Mouse (Mus musculus) right cerebral cortex, postnatal 10 days (tissue): ENCODE data around the gene Srrm2.
A peak's percentile ranks its signal among the peaks of the same experiment; 100 is the strongest.
"Not testable (repeated sequence)": the region's sequence is repeated elsewhere in the genome, so short reads cannot be mapped to it uniquely, and the experiment has no call there.

Source experiments
- DNase-seq, 2 experiments: peaks; one replicate each; pipeline ENCODE4 v3.0.0; 2021; ENCODE audit warnings: low spot score in 2 of 2

Srrm2 gene

GRCm38 (mm10) chr17:23762976-23763375 is 27.4 kb upstream of the Srrm2 start:
- no peak for DNase-seq

DNA sequence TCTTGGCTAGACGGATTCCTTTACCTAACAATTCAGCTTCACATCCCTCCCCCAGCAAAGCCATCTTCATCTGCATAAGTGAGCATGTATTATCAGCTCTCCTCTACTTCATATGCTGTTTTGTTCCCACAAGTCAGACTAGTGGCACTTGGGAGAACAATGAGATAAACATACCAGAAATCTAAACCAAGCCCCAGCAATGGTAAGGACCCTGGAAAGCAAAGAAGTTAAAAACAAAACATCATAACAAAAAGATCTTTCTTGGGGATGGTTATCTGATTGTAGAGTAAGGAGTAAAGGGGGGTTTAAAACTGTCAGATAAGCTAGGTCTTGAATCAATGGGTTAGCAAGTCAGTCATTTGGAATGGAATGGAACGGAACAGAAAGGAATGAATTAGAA is 19.8 kb upstream of the Srrm2 start:
- DNase-seq = no peak

- DNase-seq = no peak
These were observed 19.4 kb upstream of the Srrm2 start for GRCm38 (mm10) chr17:23770896-23771283.

- peak; percentile 99 for DNase-seq
These were observed 18.8 kb upstream of the Srrm2 start, which contains the start of gene Flywch1 for GRCm38 (mm10) chr17:23771284-23772218. TSS of gene Flywch1 (minus strand) at chr17:23771602.

GRCm38 (mm10) chr17:23772219-23772556 is 18.1 kb upstream of the Srrm2 start:
- DNase-seq = not testable (repeated sequence)

DNA sequence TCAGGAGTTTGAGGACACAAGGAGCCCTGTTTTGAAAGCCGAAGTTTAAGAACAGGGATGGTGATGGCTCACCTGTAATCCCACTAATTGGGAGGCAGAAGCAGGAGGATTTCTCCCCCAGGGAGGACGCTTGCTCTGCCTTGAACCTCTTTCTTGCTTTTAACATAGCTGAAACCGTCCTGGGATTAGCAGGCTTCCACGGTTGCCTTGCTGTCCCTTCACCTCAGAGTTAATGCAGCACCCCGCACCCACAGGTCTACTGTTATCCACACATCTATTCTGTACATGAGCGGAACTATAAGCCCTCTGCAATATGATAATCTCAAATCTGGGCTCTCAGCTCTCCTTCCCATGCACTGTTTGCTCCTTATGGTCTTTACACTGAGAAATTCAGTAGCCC is 16.7 kb upstream of the Srrm2 start:
- no peak for DNase-seq

DNA sequence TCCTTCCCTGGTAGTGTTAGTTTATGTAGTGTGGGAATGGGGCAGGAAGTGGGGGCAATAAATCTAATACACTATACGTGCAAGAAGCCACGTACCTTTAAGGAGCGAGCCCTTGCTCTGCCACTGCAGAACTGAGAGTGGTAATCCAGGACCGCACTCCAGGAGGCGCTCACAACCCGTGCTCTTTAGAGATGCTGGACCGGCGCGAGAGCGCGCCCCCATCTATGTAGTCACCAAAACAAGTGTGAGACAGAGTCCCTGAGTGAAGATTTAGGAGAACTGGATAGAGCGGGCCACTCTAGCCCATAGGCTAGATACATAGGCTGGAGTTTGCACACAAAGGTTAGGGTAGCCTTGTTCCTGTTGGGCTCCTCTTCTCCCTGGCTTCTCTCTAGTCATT is 16.2 kb upstream of the Srrm2 start:
- peak; percentile 81 to 86 for DNase-seq

DNA sequence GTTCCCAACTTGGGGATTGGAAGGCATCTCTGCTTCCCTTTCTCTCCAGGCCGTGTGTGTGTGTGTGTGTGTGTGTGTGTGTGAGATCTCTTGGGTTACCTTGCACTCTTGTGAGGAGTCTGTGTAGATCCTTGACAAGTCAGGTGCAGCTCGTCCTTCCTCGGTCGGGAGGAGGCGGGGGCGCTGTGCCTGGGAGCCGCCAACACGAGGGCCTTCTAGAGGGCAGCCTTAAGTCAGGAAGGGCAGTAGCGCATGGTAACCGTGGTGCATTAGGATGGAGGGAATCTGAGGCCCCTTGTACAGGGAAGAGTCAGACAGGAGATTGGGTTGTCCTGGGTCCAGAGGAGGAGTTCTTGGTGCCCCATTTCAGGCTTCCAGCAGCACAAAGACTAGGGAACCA is 14.1 kb upstream of the Srrm2 start:
- DNase-seq = no peak

DNA sequence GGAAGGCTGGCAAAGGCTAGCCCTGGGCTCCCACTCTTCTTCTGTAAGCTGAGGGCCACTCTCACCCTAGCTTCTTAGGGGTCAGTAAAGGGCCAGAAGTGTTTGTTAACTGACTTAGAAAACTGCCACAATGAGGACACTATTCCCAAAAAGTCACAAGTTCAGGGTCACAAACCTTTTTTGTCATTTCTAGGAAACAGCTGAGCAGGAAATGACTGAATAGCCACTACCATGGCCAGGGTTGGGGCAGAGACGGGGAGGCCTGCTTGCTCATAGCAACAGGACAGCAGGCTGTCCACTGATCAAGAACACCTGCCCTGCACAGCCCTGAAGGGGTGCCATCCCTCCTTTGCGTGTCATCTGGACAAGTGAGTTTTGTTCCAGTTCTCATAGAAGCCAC is 13.2 kb upstream of the Srrm2 start:
- DNase-seq = no peak

DNA sequence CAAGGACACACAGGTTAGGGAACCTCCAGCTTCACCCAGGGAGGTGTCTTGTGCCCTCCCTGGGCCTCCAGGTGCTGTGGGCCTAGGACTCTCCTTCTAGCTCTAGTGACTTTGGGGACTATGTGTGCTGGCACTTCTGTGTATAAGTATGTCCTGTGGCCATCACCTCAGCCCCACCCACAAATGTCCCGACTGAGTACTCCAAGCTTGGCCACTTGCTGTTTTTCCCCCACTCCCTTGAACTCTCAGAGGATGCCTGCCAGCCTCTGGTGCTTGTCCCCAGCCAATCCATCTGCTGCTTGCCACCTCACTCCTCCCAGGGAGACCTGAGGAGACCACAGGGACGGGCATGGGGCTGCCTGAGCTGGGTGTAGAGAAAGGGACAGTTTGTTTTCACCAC is 11.9 kb upstream of the Srrm2 start:
- no peak for DNase-seq

GRCm38 (mm10) chr17:23783352-23783751 is 7.0 kb upstream of the Srrm2 start:
- no peak for DNase-seq

GRCm38 (mm10) chr17:23785561-23786471 is 4.5 kb upstream of the Srrm2 start, which contains the start of gene Flywch2:
TSS of gene Flywch2 (minus strand) at chr17:23786081.
- peak; percentile 94 to 96 for DNase-seq

DNA sequence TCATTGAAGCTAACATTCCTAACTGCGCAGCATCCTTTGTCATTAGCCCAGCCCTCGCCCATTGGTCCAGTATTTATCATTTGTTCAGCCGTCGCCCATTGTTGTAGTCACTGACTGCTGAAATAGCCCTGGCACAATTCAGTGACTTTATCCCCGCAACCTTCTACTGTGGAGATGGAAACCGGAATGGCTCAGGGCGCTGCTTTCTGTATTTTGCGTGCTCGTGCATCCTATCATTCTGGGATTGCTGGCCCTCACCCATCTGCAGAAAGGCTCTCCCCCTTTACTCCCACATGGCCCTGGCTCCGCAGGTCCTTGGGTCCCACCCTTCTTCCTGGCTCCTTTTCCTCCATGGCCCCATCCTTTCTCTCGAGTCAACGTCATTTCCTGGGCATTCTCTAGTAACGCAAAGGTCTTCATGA is 3.8 kb upstream of the Srrm2 start:
- DNase-seq = peak; percentile 48 to 72

DNA sequence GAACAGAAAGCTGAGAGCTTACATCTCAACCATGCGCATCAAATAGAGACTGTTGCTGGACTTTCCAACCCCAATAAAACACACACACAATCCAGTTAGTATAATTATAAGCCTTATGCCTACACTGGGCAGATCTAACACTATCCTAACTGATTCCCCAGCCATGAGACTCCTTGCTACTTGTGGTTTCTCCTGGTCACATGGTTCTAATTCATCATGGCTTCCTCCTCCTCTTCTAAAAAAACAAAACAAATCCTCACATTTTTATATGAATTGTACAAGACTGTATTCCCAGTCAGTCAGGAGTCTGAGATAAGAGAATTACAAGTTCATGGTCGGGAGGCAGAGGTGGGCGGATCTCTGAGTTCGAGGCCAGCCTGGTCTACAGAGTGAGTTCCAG is 1.4 kb upstream of the Srrm2 start:
- DNase-seq = no peak

DNA sequence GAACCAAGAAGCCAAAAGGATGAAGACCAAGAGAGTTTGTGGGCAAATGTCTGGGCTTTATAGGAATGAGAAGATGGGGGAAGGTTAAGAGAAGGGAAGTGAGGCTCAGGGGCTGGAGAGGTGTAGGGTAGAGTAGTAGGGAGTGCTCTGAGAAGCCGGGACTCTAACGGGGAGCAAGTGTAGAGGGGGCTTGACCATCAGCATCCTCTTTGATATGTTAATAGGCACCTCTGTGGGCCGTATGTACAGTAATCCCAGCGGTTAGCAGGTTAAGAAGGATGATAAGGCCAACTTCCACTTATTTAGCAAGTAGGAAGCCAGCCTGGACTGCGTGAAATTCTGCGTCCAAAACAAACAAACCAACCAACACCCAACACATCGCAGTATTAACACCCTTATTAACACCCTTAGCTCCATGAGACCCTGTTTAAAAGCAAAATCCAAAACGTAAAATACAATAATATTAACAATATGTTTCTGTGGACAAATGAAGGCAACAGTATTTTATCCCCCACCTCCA is 523 bp upstream of the Srrm2 start:
- DNase-seq = no peak

GRCm38 (mm10) chr17:23791079-23791357 is 686 bp downstream of the Srrm2 start:
- peak in 1 of 2 experiments; percentile 30 for DNase-seq

DNA sequence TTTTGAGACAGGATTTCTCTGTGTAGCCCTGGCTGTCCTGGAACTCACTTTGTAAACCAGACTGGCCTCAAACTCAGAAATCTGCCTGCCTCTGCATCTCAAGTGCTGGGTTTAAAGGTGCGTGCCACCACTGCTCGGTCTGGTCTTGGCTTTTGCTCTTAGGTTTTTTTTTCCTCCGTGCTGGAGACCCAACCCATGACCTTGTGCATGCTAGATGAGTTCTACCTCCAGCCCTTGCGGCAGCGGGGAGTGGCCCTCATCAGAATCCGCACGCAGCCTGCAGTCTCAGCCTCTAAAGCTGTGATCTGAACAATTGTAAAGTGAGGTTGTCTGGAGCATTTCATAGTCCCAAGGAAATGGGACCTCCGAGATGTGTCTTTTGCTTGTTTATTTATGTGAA is 5.0 kb downstream of the Srrm2 start:
- peak in 1 of 2 experiments; percentile 16 for DNase-seq

- peak in 1 of 2 experiments; percentile 2 for DNase-seq
These were observed 7.0 kb downstream of the Srrm2 start for GRCm38 (mm10) chr17:23797316-23797715.

DNA sequence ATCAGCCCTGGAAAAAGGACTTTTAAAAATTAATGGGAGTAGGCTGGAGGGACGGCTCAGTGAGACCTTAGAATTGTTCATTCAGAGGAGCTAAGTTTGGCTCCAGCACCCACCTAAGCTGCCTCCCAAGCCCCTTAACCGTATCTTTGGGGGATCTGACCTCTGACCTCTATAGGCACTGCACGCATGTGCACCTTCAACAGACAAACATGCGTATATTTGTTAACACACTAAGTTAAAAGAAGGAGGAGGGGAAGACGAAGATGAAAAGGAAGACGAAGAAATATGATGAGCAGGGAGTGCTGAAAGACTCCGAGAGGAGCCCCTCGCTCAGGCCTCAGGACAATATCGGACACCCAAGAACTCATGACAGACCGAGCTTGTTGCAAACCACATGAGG is 11.3 kb downstream of the Srrm2 start:
- peak in 1 of 2 experiments; percentile 19 for DNase-seq

DNA sequence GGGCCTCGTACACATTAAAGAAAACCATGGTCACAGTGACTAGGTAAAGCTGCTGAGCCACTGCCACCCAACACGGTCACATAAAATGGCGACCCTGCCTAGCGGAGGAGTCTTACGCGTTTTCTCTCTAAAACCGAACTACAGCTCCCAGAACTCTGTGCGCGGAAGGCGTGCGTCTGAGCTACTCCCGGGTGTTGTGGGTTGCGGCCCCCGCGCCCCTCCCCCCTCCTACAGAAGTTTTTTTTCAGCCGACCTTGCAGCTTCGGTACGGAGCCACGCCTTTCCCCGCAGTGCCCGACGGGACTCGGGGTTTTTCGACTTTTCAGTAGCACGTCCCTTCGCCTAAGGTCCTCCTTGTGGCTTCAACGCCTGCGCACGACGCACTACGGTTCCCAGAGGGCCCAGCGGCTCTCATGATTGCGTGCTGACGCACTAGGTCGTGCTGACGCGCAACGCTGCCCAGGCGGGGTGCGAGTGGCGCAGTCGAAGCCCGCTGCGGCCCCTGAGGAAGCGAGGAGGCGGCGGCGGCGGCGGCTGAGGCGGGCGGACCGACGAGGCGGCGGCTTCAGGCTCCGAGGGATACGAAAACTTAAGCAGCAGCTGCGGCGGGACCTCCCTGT is 12.5 kb downstream of the Srrm2 start:
- DNase-seq = peak; percentile 99

DNA sequence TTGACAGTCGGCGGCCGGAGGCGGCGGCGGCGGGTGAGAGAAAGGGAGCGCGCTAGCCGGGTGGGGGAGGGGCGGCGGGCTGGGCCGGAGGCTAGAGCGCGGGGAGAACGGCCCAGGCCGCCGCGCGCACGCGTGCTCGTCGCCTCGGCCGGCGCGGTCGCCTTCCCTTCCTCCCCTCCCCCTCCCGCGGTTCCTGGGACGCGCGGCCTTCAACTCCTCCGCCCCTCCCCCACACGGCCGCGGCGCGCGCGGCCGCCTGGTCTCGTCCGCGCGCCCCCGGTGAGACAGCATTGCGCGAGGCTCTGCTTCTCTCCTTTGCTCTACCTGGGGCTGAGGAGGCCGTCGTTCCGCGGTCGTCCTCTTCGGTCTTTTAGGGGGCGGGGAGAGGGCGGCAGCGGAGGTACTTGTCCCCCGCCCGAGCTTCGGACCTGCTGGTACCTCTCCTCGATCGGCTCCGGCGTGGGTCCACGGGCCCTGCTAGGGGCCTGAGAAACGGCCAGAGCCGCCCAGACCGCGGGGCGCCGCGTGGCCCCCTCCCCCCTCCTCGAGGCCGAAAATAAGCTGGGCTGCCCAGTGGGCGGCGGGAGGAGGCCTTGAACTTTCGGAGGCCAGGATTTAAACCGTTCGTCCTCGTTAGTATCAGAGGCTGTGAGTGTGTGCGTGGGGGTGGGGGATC is 13.2 kb downstream of the Srrm2 start:
- DNase-seq = peak; percentile 81 to 88
